ENCODE assay signal across 7 mouse cellular contexts in genomic region chr7:141122245-141122644, GRCm38 (mm10). TPM values are rescaled to one million over a fixed set of nuclear protein-coding genes. Genes with fewer than 3 reads are reported as not detected.
A peak's percentile ranks its signal among the peaks of the same experiment; 100 is the strongest.
DNase-seq lines count a peak whose midpoint lies in the region; ATAC-seq and TF ChIP-seq lines count a peak whose summit lies in the region.

Gene Ptdss2, plus strand, starts transcription at chr7:141122382.

- no peak for TF ChIP-seq CTCF in brain, embryonic 14.5 days (IDR thresholded peaks at IDR 0.05; ENCODE audit: borderline replicate concordance, extremely low read depth, insufficient read depth, insufficient read length)

- H3K4me2 ChIP-seq in intestine, embryonic 15.5 days (replicated peaks) = peak within 1 kb of the TSS; percentile 88
- peak within 1 kb of the TSS; percentile 69 for H3K4me2 ChIP-seq in limb, embryonic 14.5 days (replicated peaks; ENCODE audit: low read depth, low read length, severe bottlenecking)
- peak within 1 kb of the TSS; percentile 59 for H3K4me2 ChIP-seq in midbrain, embryonic 16.5 days (ENCODE audit: low read length)

- peaks cover 10% of the 10 kb centered on the region; the same call in 1 of the 2 replicates for H3K4me1 ChIP-seq in intestine, embryonic 15.5 days (replicated peaks)
- peaks cover 3% of the 10 kb centered on the region; the same call in 1 of the 2 replicates for H3K4me1 ChIP-seq in limb, embryonic 14.5 days (ENCODE audit: control insufficient read depth, insufficient read depth, low read length)
- H3K4me1 ChIP-seq in midbrain, embryonic 16.5 days (ENCODE audit: control insufficient read depth, insufficient read depth, low read length) = no peaks in the 10 kb centered on the region

- H3K4me3 ChIP-seq in intestine, embryonic 15.5 days (replicated peaks) = peak within 1 kb of the TSS; percentile 56
- peak within 1 kb of the TSS; percentile 59 for H3K4me3 ChIP-seq in limb, embryonic 14.5 days (replicated peaks; ENCODE audit: low read length)
- H3K4me3 ChIP-seq in midbrain, embryonic 16.5 days (ENCODE audit: low read depth, low read length) = peak within 1 kb of the TSS; percentile 63

- intact Hi-C loops in gastrocnemius, postnatal 36 days (cut with DNase I) = loop anchor here (2.0 kb wide), 1 partner anchor 29 kb away; no protein-coding TSS in a partner anchor

- no peak for ATAC-seq in intestine, embryonic 15.5 days
- ATAC-seq in limb, embryonic 14.5 days (ENCODE audit: low FRiP score, low read depth) = no peak
- no peak for ATAC-seq in midbrain, embryonic 16.5 days

- H3K9me3 ChIP-seq in intestine, embryonic 15.5 days = no peaks in the 10 kb centered on the region
- no peaks in the 10 kb centered on the region for H3K9me3 ChIP-seq in limb, embryonic 14.5 days (ENCODE audit: control insufficient read depth, low read length)
- H3K9me3 ChIP-seq in midbrain, embryonic 16.5 days (replicated peaks; ENCODE audit: control insufficient read depth, low read length, poor library complexity, severe bottlenecking) = no peaks in the 10 kb centered on the region

- 34% methylated on average over 14 of the region's 14 CpGs for WGBS in intestine, embryonic 15.5 days
- 36% methylated on average over 14 of the region's 14 CpGs for WGBS in limb, embryonic 14.5 days
- 52% methylated on average over 14 of the region's 14 CpGs for WGBS in midbrain, embryonic 16.5 days

- DNase-seq in R1 (ENCODE audit: low read depth, low spot score) = peak; percentile 92
- DNase-seq in brain, embryonic 14.5 days (ENCODE audit: low read depth) = peak; percentile 17
- no peak for DNase-seq in gastrocnemius, postnatal 36 days
- peak; percentile 18 for DNase-seq in limb, embryonic 14.5 days (ENCODE audit: low spot score)
- DNase-seq in natural killer cell, adult 2 months (ENCODE audit: low spot score in 2 of 2) = no peak

- no peaks in the 10 kb centered on the region for H3K27me3 ChIP-seq in intestine, embryonic 15.5 days (replicated peaks)
- H3K27me3 ChIP-seq in limb, embryonic 14.5 days (ENCODE audit: control insufficient read depth, insufficient read depth, low read length) = no peaks in the 10 kb centered on the region
- no peaks in the 10 kb centered on the region for H3K27me3 ChIP-seq in midbrain, embryonic 16.5 days (ENCODE audit: control insufficient read depth, insufficient read depth, low read depth, low read length)

- no peak for TF ChIP-seq POLR2A in brain, embryonic 14.5 days (IDR thresholded peaks at IDR 0.05; ENCODE audit: borderline replicate concordance, extremely low read depth, insufficient read depth, insufficient read length, poor library complexity, severe bottlenecking)
- TF ChIP-seq POLR2A in limb, embryonic 14.5 days (IDR thresholded peaks at IDR 0.05; ENCODE audit: borderline replicate concordance, extremely low read depth, insufficient read depth, insufficient read length) = no peak

- H3K9ac ChIP-seq in intestine, embryonic 15.5 days = peak within 1 kb of the TSS; percentile 49
- H3K9ac ChIP-seq in limb, embryonic 14.5 days (ENCODE audit: low read depth, low read length, severe bottlenecking) = peak within 1 kb of the TSS; percentile 72
- H3K9ac ChIP-seq in midbrain, embryonic 16.5 days (ENCODE audit: low read depth, low read length) = peak within 1 kb of the TSS; percentile 73

- H3K36me3 ChIP-seq in intestine, embryonic 15.5 days = no peaks in the 10 kb centered on the region
- no peaks in the 10 kb centered on the region for H3K36me3 ChIP-seq in limb, embryonic 14.5 days (ENCODE audit: control insufficient read depth, insufficient read depth, low read length)
- no peaks in the 10 kb centered on the region for H3K36me3 ChIP-seq in midbrain, embryonic 16.5 days (ENCODE audit: control insufficient read depth, insufficient read depth, low read length)

- H3K27ac ChIP-seq in intestine, embryonic 15.5 days = peak within 1 kb of the TSS; percentile 86
- peak within 1 kb of the TSS; percentile 72 for H3K27ac ChIP-seq in limb, embryonic 14.5 days (replicated peaks; ENCODE audit: low read depth, low read length)
- H3K27ac ChIP-seq in midbrain, embryonic 16.5 days (ENCODE audit: low read length) = peak within 1 kb of the TSS; percentile 80

RNA-seq across cellular contexts. Expression of gene Ptdss2, which starts in this region (rescaled TPM):
- polyA plus RNA-seq in brain, embryonic 14.5 days (2012; rRNA removed) = 55.3 and 57.0 TPM in 2 replicates
- 10 to 100 TPM; 15.9 to 18.7 TPM for total RNA-seq in gastrocnemius, postnatal 36 days (2021)
- 58.0 and 59.7 TPM in 2 replicates for polyA plus RNA-seq in intestine, embryonic 15.5 days (2015; fragmentation: Nextera tagmentation; extraction: Ambion mirVana)
- polyA plus RNA-seq in limb, embryonic 14.5 days (2012; rRNA removed) = 49.2 and 61.0 TPM in 2 replicates
- 67.8 and 68.6 TPM in 2 replicates for polyA plus RNA-seq in limb, embryonic 14.5 days (2014; fragmentation: Nextera tagmentation; extraction: Ambion mirVana)
- polyA plus RNA-seq in midbrain, embryonic 16.5 days (2015; fragmentation: Nextera tagmentation; extraction: Ambion mirVana) = 81.6 and 82.6 TPM in 2 replicates

Comparison
In these comparisons a context has a peak if more than half of its experiments do, and no peak if none do; other contexts are left out.
1. DNase-seq: peak in R1 (single experiment), brain, embryonic 14.5 days (single experiment) and limb, embryonic 14.5 days (single experiment); none in gastrocnemius, postnatal 36 days (0 of 2) and natural killer cell, adult 2 months (0 of 2).
2. Peak in every context shown above with its lines, with median percentiles within 50 percentile points of each other: H3K27ac ChIP-seq, H3K4me2 ChIP-seq, H3K4me3 ChIP-seq and H3K9ac ChIP-seq.